Mouse (Mus musculus) hindbrain, embryonic 11.5 days (tissue): Measurements from ENCODE around the gene Pkd1l3. TPM values are rescaled to one million over a fixed set of nuclear protein-coding genes. Genes with fewer than 3 reads are reported as not detected.

ENCODE experiments used
- polyA plus RNA-seq: library from polyadenylated mRNA; unstranded; fragments of >200 nt; fragmentation: Nextera tagmentation; extraction: Ambion mirVana; gene quantifications from 2 replicates; pipeline ENCODE4 v1.2.1, GENCODE M21; 2014

The Pkd1l3 gene
- polyA plus RNA-seq, 1 experiment from 2014 or later: 0.69 TPM

Other genes starting within 250 kb of the Pkd1l3 start
- gene Pmfbp1, start 120.5 kb upstream of the Pkd1l3 start, polyA plus RNA-seq: 2.9 and 4.7 TPM in 2 replicates
- 14.9 and 19.5 TPM in 2 replicates for gene Dhx38, start 48.7 kb upstream of the Pkd1l3 start, polyA plus RNA-seq
- gene Txnl4b, start 48.6 kb upstream of the Pkd1l3 start, polyA plus RNA-seq: 31.5 and 33.2 TPM in 2 replicates
- 0.81 and 1.7 TPM in 2 replicates for gene Hp, start 35.3 kb upstream of the Pkd1l3 start, polyA plus RNA-seq
- 34.4 and 36.3 TPM in 2 replicates for gene Dhodh, start 5.8 kb upstream of the Pkd1l3 start, polyA plus RNA-seq
- 199 TPM in 2 replicates for gene Ist1, start 78.7 kb downstream of the Pkd1l3 start, polyA plus RNA-seq
- gene Zfp821, start 91.0 kb downstream of the Pkd1l3 start, polyA plus RNA-seq: 53.0 and 59.1 TPM in 2 replicates
- gene Atxn1l, start 123.2 kb downstream of the Pkd1l3 start, polyA plus RNA-seq: 5.9 and 6.0 TPM in 2 replicates
- gene Ap1g1, start 164.0 kb downstream of the Pkd1l3 start, polyA plus RNA-seq: 33.8 and 44.4 TPM in 2 replicates